Mouse (Mus musculus) urinary bladder, postnatal 4 days (tissue): ENCODE measurements around the gene Klk12.

Source experiments
- DNase-seq, 2 experiments: peaks; one replicate each; pipeline ENCODE4 v3.0.0; 2021 to 2022; ENCODE audit warnings: low spot score in 2 of 2

Klk12 gene

DNA sequence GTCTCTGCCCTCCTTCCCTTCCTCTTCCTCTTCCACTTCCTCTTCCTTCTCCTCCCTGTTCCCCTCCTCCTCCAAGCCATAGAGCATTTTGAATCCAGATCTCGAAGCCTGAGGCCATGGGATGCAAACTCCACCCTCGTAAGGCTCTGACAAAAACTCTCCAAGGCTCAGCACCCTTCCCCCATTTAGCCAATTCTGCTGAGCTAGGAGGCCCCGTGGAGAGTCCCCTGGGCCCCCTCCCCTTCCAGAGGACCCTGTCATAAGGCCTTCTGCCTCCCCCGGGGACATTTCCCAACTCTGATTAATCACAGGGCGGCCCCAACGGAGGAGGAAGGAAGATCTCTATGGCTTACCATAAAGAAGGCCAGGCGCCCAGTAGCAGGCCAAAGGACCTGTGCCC, 22.9 kb downstream of the Klk12 start, which contains the start of gene Klk9:
Gene Klk9, plus strand, starts transcription at position 301 of the 400 bp plus-strand sequence.
- no peak for DNase-seq

- DNase-seq, result no peak
Measured at GRCm38 (mm10) chr7:43796355-43796754, 27.7 kb downstream of the Klk12 start.

DNA sequence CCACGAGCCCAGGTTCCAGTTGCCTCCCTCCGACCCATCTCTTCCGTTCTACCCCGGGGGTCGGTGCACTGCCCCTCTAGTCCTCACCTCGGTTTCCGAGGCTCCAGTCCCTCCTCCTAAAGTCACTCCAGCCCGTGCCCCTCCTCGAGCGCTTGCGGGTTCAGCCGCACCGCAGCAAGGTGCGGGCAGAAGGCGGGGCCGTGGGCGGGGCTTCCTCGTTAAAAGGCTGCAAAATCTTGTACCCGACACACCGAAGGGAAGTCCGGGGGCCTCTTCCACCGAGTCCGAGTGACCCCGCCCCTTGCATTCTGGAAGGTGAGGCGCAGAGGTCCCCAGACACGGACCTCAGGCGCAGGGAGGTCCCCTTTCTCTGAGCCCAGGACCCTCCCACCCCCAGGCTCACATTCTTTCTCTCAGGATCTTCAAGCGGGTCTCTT, 28.7 kb downstream of the Klk12 start, which contains the start of gene Klk8:
Gene Klk8, plus strand, starts transcription at position 245 of the 437 bp plus-strand sequence.
- DNase-seq, result no peak

DNA sequence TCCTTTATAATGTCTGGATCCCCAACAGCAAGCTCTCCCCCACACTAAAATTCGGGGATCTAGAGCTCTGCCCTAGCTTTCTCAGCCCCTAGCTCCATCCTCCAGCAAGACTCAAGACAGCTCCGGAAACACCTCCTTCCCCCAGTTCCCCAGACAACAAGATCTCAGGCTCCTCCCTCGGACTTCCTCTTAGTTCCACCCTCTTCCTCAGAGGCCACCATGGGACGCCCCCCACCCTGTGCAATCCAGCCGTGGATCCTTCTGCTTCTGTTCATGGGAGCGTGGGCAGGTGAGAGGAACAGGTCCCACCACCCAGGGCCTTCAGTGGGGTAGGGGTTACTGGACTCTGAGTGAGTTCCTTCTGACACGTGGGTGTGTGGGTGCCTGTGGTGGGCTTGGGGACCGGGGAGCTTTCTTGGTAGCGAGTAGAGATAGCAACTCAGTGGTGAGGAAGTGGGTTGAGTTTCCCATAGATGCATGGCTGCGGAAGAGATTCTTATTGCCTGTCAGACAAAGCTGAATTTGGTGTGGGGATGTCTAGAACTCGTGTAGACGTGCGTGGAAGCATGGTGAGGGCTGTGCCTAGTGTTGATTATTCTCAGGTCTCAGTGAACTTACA, 29.3 kb downstream of the Klk12 start:
- DNase-seq, result no peak

- DNase-seq, result no peak
Measured at GRCm38 (mm10) chr7:43799876-43800275, 31.2 kb downstream of the Klk12 start.

- DNase-seq, result no peak
Measured at GRCm38 (mm10) chr7:43810994-43811393, 42.3 kb downstream of the Klk12 start, which contains the start of gene Klk7. Gene Klk7 (plus strand): TSS chr7:43811294.

DNA sequence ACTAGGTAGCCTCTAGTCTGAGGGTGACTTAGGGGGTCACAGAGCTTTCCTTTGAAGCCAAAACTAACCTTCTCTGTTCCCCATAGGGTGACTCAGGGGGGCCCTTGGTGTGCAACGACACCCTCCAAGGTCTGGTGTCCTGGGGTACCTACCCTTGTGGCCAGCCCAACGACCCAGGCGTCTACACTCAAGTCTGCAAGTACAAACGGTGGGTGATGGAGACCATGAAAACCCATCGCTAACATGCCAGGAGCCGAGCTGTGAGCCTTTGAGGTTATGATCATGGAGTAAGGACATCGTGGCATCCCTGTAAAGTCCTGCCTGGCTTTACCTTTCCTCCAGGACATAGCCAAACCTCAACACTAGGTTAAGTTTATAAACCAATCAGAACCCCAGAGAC, 46.5 kb downstream of the Klk12 start:
- peak in 1 of 2 experiments; percentile 53 for DNase-seq

DNA sequence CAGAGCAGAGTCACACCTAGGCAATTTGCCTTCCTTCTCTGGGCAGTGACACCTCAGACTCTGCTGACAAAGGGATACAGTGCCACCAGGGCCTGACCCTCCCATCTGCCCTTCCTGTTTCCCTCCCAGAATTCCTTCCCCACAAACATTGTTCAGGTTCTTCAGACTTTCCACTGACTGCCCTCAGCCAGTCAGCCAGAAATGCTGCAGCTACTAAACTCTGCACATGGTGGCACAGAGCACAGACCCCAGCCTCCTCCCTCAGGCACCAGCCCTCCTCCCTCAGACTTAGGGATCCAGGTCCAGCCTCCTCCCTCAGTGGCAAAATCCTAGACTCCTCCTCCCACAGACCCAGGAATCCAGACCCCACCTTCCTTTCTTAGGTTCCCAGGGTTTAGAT, 48.0 kb downstream of the Klk12 start:
- peak in 1 of 2 experiments; percentile 47 for DNase-seq

DNA sequence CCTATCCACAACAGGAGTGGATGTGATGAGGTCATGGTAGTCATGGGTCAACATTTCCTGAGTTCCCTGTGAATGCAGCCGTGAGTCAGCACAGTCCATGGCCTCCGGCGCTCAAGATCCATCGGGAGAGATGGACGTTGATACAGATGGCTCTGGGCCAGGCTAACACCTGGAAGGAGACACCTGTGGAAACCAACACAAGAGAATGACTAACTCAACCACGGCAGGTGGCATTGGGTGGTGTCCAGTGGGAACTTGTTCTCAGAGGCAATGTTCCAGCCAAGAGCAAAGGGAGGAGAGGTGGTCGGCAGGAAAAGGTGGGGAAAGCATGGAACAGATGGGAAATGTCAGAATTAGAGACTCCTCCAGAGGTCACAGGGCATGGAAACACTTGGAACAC, 52.9 kb downstream of the Klk12 start:
- DNase-seq, result peak in 1 of 2 experiments; percentile 52
